Mouse (Mus musculus) limb, embryonic 13.5 days (tissue): Measurements from ENCODE around the gene Atp6v0e. TPM values are rescaled to one million over a fixed set of nuclear protein-coding genes. Genes with fewer than 3 reads are reported as not detected.

Experiments
- ATAC-seq: fragments of 200-750 bp; cut with Nextera tagmentation; 2 replicates; pipeline ENCODE4 v1.8.0; 2017; ENCODE audit warnings: low read depth, moderate number of reproducible peaks, moderate TSS enrichment; ENCODE audit not compliant: low FRiP score
- H3K27ac ChIP-seq: fragments of 300-500 bp; sonication (generic); 2 replicates; pipeline ENCODE4 v1.5.1; 2015; ENCODE audit warnings: inconsistent platforms, mild to moderate bottlenecking, moderate library complexity
- H3K27me3 ChIP-seq: fragments of 300-500 bp; sonication (generic); 2 replicates; pipeline ENCODE4 v1.6.1; 2015; ENCODE audit warnings: mild to moderate bottlenecking, inconsistent platforms
- H3K36me3 ChIP-seq: fragments of 300-500 bp; sonication (generic); 2 replicates; pipeline ENCODE4 v1.6.1; 2015; ENCODE audit warnings: inconsistent platforms, mild to moderate bottlenecking, moderate library complexity
- H3K4me1 ChIP-seq: fragments of 300-500 bp; sonication (generic); 2 replicates; pipeline ENCODE4 v1.6.1; 2015; ENCODE audit warnings: inconsistent platforms
- H3K4me2 ChIP-seq: fragments of 300-500 bp; sonication (generic); replicated peaks from 2 replicates; pipeline ENCODE4 v1.6.1; 2015; ENCODE audit warnings: inconsistent platforms, mild to moderate bottlenecking, moderate library complexity
- H3K4me3 ChIP-seq: fragments of 300-500 bp; sonication (generic); 2 replicates; pipeline ENCODE4 v1.5.1; 2015; ENCODE audit warnings: moderate library complexity, mild to moderate bottlenecking, inconsistent platforms
- H3K9ac ChIP-seq: fragments of 300-500 bp; sonication (generic); 2 replicates; pipeline ENCODE4 v1.6.1; 2015; ENCODE audit warnings: mild to moderate bottlenecking, inconsistent platforms
- H3K9me3 ChIP-seq: fragments of 300-500 bp; sonication (generic); 2 replicates; pipeline ENCODE4 v1.6.1; 2016; ENCODE audit warnings: inconsistent platforms
- WGBS: fragments of 180-500 bp; shearing (Covaris S2); methylation state at CpG from one replicate; pipeline ENCODE4 v1.1.7; 2015; 5-methylcytosine and 5-hydroxymethylcytosine counted together
- polyA plus RNA-seq: library from polyadenylated mRNA; unstranded; fragments of >200 nt; fragmentation: Nextera tagmentation; extraction: Ambion mirVana; gene quantifications from 2 replicates; pipeline ENCODE4 v1.2.1, GENCODE M21; 2015

Gene Atp6v0e
- polyA plus RNA-seq, 1 experiment from 2014 or later: 161 TPM

DNA sequence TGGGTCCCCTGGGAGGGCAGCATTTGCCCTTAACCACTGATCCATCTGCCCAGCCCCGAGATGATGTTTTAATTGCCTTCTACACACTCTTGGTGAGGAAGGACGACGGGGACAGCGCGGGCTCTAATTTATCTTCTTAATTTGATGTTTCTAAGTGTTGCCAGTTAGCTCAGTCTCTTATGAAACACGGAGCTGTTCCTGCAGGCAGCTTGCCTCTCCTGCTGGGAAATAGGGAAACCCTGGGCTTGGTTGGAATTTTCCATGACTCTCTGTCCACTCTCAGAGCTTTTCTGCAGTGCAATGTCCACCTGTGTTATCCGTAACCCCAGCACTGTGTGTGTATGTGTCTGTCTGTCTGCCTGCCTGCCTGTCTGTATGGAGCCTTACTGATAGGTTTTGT, 30.4 kb downstream of the Atp6v0e start:
- no peak overlapping the region for H3K4me3 ChIP-seq
- H3K4me2 ChIP-seq: no peak overlapping the region
- peaks cover 27% of the 10 kb centered on the region for H3K36me3 ChIP-seq
- H3K4me1 ChIP-seq: peaks cover 18% of the 10 kb centered on the region
- H3K27ac ChIP-seq: no peak overlapping the region
- no peak overlapping the region for H3K9ac ChIP-seq
- no peaks in the 10 kb centered on the region for H3K27me3 ChIP-seq
- no peak for ATAC-seq
- WGBS: 80% methylated on average over 7 of the region's 7 CpGs
- H3K9me3 ChIP-seq: no peaks in the 10 kb centered on the region

DNA sequence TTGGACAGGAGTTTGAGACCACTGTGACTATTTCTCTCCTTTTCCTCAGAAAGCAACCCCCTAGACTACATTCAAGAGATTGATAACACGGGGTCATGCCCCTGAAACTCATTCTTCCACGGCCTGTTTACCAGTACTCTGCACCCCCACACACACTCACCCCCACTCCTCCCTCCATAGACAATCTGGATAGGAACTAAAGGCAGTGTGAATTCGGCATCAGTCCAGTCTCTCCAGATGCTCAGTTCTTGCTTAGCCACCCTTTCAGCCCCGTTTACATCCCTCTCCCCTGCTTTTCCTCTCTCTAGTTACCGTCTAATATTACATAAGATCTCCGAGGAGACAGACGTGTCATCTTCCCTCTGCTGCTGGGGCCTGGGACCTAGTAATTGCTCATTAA, 31.1 kb downstream of the Atp6v0e start:
- ATAC-seq: no peak
- Histone ChIP-seq H3K9ac (no peak overlapping the region), H3K4me1 (peaks cover 10% of the 10 kb centered on the region), H3K9me3 (no peaks in the 10 kb centered on the region), H3K36me3 (peaks cover 34% of the 10 kb centered on the region), H3K27ac (0 out of 2 replicates have a peak overlapping the region, but pooled peaks have one; percentile 10), H3K27me3 (no peaks in the 10 kb centered on the region), H3K4me2 (no peak overlapping the region), H3K4me3 (no peak overlapping the region)
- WGBS: 81% methylated on average over 7 of the region's 7 CpGs

DNA sequence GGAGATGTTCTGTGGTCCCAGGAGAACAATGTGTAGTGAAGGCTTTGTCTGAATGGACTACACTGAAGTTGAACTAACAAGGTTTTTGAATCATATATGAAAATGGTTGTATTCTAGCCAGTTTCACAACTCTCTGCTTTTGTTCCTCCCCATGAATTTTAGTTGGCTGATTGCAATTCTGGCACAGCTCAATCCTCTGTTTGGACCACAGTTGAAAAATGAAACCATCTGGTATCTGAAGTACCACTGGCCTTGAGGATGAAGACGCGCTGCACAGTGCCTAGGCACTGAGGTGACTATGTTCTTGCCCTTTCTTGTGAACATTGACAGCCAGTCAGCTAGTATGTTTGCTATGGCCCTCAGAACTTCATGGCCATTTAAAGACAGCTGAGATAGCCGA, 32.2 kb downstream of the Atp6v0e start:
- 97% methylated on average over 3 of the region's 3 CpGs for WGBS
- Histone ChIP-seq H3K4me3 (no peak overlapping the region), H3K27ac (no peak overlapping the region), H3K36me3 (peaks cover 44% of the 10 kb centered on the region), H3K27me3 (no peaks in the 10 kb centered on the region), H3K4me2 (no peak overlapping the region), H3K9ac (no peak overlapping the region), H3K9me3 (no peaks in the 10 kb centered on the region), H3K4me1 (0 out of 2 replicates have a peak, but pooled peaks cover 3% of the 10 kb centered on the region)
- no peak for ATAC-seq

DNA sequence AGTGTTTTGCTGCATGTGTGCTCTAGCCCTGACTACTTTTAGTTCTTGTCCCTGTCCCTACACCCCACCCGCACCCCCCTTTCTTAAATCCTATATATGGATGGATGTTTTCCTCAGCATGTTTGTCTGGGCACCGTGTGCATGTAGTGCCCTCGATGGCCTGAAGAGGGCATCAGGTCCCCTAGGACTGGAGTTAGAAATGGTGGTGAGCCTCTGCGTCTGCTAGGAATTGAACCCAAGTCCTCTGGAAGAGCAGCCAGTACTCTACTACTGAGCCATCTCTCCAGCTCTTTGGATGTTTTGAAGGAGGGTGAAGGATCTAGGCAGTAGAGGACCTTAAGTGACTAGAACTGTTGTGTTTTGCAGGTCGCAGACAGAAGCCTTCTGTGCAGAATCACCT, 35.8 kb downstream of the Atp6v0e start:
- 87% methylated on average over 5 of the region's 5 CpGs for WGBS
- no peak overlapping the region for H3K4me3 ChIP-seq
- no peak for ATAC-seq
- H3K27me3 ChIP-seq: no peaks in the 10 kb centered on the region
- no peak overlapping the region for H3K27ac ChIP-seq
- H3K4me2 ChIP-seq: no peak overlapping the region
- no peaks in the 10 kb centered on the region for H3K9me3 ChIP-seq
- 0 out of 2 replicates have a peak, but pooled peaks cover 3% of the 10 kb centered on the region for H3K4me1 ChIP-seq
- peaks cover 53% of the 10 kb centered on the region for H3K36me3 ChIP-seq
- no peak overlapping the region for H3K9ac ChIP-seq

DNA sequence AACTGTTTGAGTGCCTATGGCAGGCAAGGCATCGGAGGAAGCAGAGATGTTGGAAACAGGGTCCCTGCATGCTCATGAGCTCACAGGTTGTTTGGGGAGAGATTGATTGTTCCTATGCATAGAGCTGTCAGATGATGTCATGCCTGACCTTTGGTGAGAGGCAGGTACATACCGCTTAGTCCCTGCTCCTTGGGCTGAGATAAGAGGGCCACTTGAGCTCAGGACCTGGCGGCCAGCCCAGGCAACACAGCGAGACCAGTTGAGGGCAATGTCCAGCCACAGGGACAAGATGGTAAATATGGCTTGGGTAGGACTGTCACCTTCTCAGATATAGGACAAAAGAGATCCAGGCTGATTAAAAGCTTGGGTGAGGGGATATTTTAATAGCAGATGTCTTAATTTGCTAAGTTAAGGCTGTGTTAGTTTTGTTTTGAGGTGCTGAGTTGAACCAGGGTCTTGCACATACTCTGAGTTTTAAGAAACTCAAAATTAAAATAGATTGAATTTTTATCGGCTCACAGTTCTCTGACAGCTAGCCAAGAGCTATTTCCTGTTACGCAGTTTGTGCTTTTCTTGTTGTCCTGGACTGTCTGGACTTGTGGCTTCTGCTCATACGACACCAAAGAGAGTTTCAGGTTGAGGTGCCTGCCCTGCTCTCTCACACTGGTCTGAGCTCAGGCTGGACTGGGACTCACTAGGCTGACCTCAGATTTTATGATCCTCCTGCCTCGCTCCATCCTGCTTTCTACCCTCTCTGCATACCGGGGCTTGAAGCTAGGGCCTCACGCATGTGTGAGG, 37.0 kb downstream of the Atp6v0e start:
- peaks cover 57% of the 10 kb centered on the region for H3K36me3 ChIP-seq
- 91% methylated on average over 10 of the region's 10 CpGs for WGBS
- no peaks in the 10 kb centered on the region for H3K9me3 ChIP-seq
- no peak overlapping the region for H3K27ac ChIP-seq
- H3K9ac ChIP-seq: no peak overlapping the region
- no peak overlapping the region for H3K4me3 ChIP-seq
- no peaks in the 10 kb centered on the region for H3K27me3 ChIP-seq
- ATAC-seq: no peak
- no peaks in the 10 kb centered on the region for H3K4me1 ChIP-seq
- H3K4me2 ChIP-seq: no peak overlapping the region

DNA sequence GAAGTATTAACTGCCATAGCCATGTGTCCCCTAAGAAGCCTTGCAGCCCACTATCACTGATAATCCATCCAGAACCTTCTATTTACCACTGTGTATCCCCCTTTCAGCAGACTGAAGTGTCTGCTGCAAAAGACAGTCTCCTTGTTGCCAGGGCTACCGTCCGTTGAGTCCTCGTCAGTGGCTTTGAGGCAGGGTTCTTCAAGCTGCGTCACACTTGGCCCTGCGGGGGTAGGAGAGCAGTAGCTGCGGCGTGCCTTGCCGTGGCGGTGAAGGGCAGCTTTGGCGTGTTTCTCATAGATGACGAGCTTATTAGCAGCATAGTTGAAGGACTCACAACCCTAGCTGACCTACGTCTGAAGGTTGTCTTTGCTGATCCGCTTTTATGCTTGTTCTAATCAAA, 38.5 kb downstream of the Atp6v0e start:
- Histone ChIP-seq H3K27me3 (no peaks in the 10 kb centered on the region), H3K4me2 (no peak overlapping the region), H3K36me3 (peaks cover 47% of the 10 kb centered on the region), H3K9ac (no peak overlapping the region), H3K4me1 (no peaks in the 10 kb centered on the region), H3K9me3 (no peaks in the 10 kb centered on the region), H3K4me3 (no peak overlapping the region), H3K27ac (no peak overlapping the region)
- no peak for ATAC-seq
- WGBS: 84% methylated on average over 13 of the region's 13 CpGs

DNA sequence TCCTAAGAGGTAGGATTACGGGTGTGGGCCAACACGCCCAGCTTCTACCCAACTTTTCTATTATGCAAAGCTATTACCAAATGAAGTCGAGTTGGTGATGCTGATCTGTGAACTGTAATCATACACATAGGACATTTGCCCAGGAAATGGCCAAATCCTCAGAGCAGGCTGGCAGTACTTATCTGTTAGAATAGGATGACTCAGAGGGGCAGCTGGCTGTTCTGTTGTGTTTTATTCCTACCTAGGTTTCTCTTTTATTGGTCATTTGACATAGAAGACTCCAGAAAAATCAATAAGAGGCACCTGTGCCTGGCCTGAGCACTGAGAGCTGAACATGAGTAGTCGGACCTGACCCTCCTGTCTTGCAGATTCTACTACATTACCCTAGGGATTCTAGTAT, 39.6 kb downstream of the Atp6v0e start:
- no peaks in the 10 kb centered on the region for H3K4me1 ChIP-seq
- no peak overlapping the region for H3K9ac ChIP-seq
- no peak for ATAC-seq
- no peaks in the 10 kb centered on the region for H3K27me3 ChIP-seq
- H3K27ac ChIP-seq: no peak overlapping the region
- H3K4me2 ChIP-seq: no peak overlapping the region
- peaks cover 39% of the 10 kb centered on the region for H3K36me3 ChIP-seq
- WGBS: 88% methylated on average over 4 of the region's 4 CpGs
- no peaks in the 10 kb centered on the region for H3K9me3 ChIP-seq
- H3K4me3 ChIP-seq: no peak overlapping the region

DNA sequence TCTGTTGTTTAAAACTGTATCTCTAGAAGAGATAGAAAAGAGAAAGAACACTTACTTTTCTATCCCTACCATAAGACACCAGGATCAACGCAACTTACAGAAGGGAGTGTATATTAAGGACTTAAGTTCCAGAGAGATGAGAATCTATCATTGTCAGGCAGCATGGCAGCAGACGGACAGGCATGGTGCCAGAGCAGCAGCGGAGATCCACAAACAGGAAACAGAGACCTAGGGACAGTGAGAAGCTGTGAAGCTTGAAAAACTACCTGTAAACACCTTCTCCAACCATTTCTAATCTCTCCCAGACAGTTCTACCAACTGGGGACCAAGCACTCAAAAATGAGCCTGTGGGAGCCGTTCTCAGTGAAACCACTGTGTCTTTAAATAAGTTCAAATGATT, 40.6 kb downstream of the Atp6v0e start:
- Histone ChIP-seq H3K27ac (no peak overlapping the region), H3K9ac (no peak overlapping the region), H3K4me3 (no peak overlapping the region), H3K9me3 (no peaks in the 10 kb centered on the region), H3K4me2 (no peak overlapping the region), H3K36me3 (peaks cover 28% of the 10 kb centered on the region), H3K27me3 (no peaks in the 10 kb centered on the region), H3K4me1 (no peaks in the 10 kb centered on the region)
- ATAC-seq: no peak
- WGBS: 86% methylated on average over 4 of the region's 4 CpGs

DNA sequence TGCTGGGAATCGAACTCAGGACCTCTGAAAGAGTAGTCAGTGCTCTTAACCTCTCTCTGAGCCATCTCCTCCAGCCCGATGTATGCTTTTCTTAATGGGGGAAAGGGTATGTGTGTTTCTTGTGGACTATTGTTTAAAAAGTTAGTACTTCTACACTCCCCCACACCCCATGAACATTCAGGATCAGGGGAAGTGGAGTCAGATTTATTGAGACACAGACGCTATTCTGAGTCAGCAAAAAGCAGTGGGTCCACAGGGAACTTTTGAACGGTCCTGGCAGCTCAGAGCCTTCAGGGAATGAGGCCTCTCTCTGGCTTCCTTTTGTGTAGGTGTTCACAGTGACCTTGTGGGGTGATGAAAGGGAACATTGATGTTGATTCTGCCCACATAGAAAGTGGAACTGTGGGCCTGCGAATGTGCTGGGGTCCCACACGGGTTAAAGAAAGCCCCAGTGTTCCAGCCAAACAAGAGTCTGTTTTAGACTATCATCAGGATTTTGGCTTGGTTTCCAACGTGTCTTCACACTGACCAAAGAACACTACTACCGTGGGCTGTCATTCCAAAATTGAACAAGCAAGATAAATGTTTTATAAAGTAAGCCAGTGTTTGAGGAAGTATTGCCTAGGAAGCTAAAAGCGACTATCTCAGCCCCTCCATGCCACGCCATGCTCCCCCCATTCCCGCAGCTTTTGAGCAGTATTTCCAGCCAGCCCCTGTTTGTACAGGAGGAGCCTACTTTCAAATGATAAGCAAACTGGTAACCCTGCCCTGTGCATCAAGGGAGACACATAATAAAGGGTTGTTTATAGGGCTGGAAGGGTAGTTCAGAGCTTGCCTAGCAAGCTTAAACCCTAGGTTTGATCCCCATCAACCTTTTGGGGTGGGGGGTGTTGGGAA, 42.7 kb downstream of the Atp6v0e start:
- Histone ChIP-seq H3K9ac (no peak overlapping the region), H3K36me3 (peaks cover 8% of the 10 kb centered on the region), H3K4me3 (no peak overlapping the region), H3K9me3 (no peaks in the 10 kb centered on the region), H3K4me2 (no peak overlapping the region), H3K27ac (no peak overlapping the region), H3K27me3 (peaks cover 4% of the 10 kb centered on the region; the same call in 1 of the 2 replicates), H3K4me1 (no peaks in the 10 kb centered on the region)
- no peak for ATAC-seq
- WGBS: 74% methylated on average over 11 of the region's 11 CpGs

DNA sequence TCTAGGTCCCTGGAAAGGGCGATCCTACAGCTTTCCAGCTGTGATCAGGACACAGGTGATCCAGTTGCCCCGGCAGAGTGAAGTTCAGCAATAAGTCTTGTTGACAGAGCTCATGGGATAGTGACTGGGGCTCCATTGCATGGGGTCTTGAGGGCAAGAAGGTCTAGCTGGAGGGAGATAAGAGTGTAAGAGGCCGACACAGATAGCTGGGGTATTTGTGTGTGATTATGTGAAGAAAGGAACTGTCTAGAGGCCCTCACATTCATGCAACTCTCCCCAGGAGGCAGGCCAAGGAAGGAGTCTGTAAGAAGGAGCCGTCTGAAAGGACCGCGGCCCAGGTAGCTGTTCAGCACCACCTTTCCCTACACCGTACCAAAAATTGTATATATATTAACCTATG, 44.0 kb downstream of the Atp6v0e start:
- Histone ChIP-seq H3K36me3 (peaks cover 4% of the 10 kb centered on the region), H3K9ac (no peak overlapping the region), H3K4me2 (no peak overlapping the region), H3K27ac (no peak overlapping the region), H3K9me3 (no peaks in the 10 kb centered on the region), H3K4me1 (no peaks in the 10 kb centered on the region), H3K27me3 (peaks cover 4% of the 10 kb centered on the region; the same call in 1 of the 2 replicates), H3K4me3 (no peak overlapping the region)
- ATAC-seq: no peak
- WGBS: 62% methylated on average over 7 of the region's 7 CpGs

DNA sequence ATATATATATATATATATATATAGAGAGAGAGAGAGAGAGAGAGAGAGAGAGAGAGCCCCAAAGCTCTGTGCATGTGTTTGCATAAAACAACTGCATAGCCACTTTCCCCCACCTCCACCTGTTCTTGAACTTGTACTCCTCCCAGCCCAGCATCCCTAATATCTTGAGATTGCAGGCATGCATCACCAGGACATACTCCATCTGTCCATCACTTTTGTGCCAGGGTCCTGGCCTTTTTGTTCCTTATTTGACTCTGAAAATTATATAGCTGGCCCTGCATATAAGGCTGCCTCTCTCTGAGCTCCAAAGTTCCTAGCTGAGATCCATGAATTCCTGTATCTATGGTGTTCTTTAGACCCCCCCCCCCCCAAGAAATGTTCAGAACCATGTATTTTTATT, 45.5 kb downstream of the Atp6v0e start:
- Histone ChIP-seq H3K27ac (no peak overlapping the region), H3K36me3 (peaks cover 4% of the 10 kb centered on the region; the same call in 1 of the 2 replicates), H3K9ac (no peak overlapping the region), H3K9me3 (no peaks in the 10 kb centered on the region), H3K4me2 (no peak overlapping the region), H3K4me1 (no peaks in the 10 kb centered on the region), H3K27me3 (peaks cover 4% of the 10 kb centered on the region; the same call in 1 of the 2 replicates), H3K4me3 (no peak overlapping the region)
- ATAC-seq: no peak

DNA sequence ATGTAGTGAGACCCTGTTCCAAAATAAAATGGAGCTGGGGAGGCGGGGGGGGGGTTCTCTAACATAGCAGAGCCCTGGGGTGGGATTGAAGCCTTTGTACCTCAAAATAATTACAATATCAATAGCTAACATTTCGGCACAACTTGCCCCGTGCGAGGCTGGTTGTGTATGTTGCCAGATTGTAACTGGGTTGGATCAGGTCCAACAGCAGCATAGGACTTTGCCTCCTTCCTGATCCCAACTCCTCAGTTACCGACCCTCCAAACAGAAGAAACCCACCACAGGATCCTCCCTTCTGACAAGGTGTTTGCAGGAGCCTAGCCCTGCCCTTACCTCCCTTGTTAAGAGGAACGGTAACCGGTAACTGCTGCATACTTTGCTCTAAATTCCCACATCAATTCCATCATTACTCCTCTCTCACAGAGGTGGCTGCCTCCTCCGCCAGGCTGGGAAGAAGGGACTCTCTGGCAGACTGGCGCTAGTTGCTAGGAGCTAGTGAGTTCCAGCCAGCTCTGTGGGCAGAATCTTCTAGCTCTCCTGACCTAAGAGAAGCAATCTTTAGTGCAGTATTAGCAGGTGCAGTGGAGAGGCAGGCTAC, 46.1 kb downstream of the Atp6v0e start:
- H3K4me2 ChIP-seq: no peak overlapping the region
- H3K36me3 ChIP-seq: peaks cover 4% of the 10 kb centered on the region; the same call in 1 of the 2 replicates
- peaks cover 4% of the 10 kb centered on the region; the same call in 1 of the 2 replicates for H3K27me3 ChIP-seq
- H3K9me3 ChIP-seq: no peaks in the 10 kb centered on the region
- no peak overlapping the region for H3K4me3 ChIP-seq
- ATAC-seq: no peak
- 56% methylated on average over 9 of the region's 9 CpGs for WGBS
- no peaks in the 10 kb centered on the region for H3K4me1 ChIP-seq
- no peak overlapping the region for H3K27ac ChIP-seq
- H3K9ac ChIP-seq: no peak overlapping the region
